Mouse (Mus musculus) layer of hippocampus, adult 9-11 months (tissue): ENCODE data around the gene Depp1.

Experiments
- DNase-seq: peaks from one replicate; pipeline ENCODE4 v3.0.0; 2022

Gene Depp1

GRCm38 (mm10) chr6:116694346-116694745 lies 43.9 kb downstream of the Depp1 start:
- DNase-seq: no peak

DNA sequence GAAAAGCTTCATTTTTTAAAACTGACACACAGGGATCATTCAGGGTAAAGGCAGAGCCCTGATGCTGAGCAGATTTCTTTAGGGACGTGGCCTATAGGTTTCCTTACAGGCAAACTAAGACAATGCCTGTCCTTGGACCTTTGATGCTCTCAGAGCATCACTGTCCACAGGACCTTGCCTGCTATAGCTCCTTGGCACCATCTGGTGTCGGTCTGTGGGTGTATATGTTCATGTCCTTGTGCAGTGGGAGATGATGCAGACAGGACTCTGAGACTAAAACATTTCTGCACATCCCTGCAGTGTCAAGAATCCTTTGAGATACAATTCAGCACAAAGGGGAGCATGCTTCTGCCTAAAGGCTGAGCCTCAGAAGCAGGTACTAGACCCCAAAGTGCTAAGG lies 47.0 kb downstream of the Depp1 start:
- no peak for DNase-seq

GRCm38 (mm10) chr6:116697896-116698425 lies 47.6 kb downstream of the Depp1 start:
- DNase-seq: no peak

DNA sequence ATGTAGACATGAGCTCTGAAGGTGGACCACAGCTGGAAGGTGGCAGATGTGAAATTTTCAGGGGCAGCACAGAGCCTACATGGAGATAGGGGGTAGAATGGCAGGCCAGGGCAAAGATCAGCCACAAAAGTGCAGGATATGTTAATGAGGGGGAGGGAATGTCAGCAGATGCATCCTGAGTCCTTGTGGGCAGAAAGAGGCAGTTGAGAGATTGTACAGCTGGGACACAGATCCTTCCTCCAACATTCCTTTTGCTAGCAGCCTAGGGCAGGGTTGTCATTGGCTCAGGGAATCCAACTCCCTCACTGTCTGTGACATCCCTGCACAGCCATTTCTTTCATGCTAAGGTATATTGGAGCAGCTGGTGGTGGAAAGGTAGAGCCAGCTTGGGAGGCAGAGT lies 50.4 kb downstream of the Depp1 start:
- no peak for DNase-seq
